Mouse (Mus musculus) liver (tissue): ENCODE results near the gene Vmn2r58.
"Not testable (repeated sequence)": the region's sequence is repeated elsewhere in the genome, so short reads cannot be mapped to it uniquely, and the experiment has no call there.

Experiments used
- DNase-seq: peaks from one replicate; pipeline ENCODE4 v3.0.0-alpha.2; 2020; ENCODE audit warnings: mixed read lengths

Gene Vmn2r58

DNA sequence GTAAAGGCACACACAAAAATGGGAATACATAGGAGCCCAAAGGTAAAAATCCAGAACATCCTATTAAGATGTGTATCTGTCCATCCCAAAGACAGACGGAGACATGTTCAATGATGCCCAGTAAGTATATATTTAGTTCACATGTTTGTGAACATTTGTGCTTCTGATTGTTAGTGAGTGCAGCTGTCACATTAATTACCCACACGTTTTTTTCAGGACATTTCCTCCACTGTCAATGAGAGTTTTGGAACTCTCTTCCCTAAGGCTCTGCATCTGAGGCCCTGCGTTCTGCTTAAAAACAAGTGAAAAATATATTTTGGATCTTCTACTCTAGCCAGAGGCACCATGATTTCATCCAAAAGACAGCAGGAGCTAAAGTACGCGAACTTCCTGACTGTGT is at the start of gene Vmn2r58:
Gene Vmn2r58, minus strand, starts transcription at position 101 of the 400 bp plus-strand sequence.
- DNase-seq, result not testable (repeated sequence)
